Mouse (Mus musculus) CD8-positive naive resting alpha-beta T cell, adult 2 months (primary cell): Measurements from ENCODE around the gene Dntt.

Experiments
- DNase-seq, 2 experiments: peaks; one replicate each; pipeline ENCODE4 v3.0.0; 2022; ENCODE audit warnings: low read depth in 2 of 2, low spot score in 2 of 2

Dntt gene

GRCm38 (mm10) chr19:41053530-41053929 is 24.5 kb downstream of the Dntt start:
- peak; percentile 44 to 62 for DNase-seq

GRCm38 (mm10) chr19:41054702-41055101 is 25.6 kb downstream of the Dntt start:
- no peak for DNase-seq

GRCm38 (mm10) chr19:41071500-41071899 is 42.4 kb downstream of the Dntt start:
- peak; percentile 82 to 89 for DNase-seq

GRCm38 (mm10) chr19:41073746-41074455 is 44.8 kb downstream of the Dntt start:
- no peak for DNase-seq

GRCm38 (mm10) chr19:41076906-41077305 is 47.8 kb downstream of the Dntt start, which contains the start of gene Opalin:
Gene Opalin, minus strand, starts transcription at chr19:41077113.
- no peak for DNase-seq

- no peak for DNase-seq
These were observed 52.5 kb downstream of the Dntt start for GRCm38 (mm10) chr19:41081589-41081988.

- no peak for DNase-seq
These were observed 54.6 kb downstream of the Dntt start for GRCm38 (mm10) chr19:41083646-41084045.

- DNase-seq = no peak
These were observed 57.2 kb downstream of the Dntt start for GRCm38 (mm10) chr19:41086289-41086688.

- DNase-seq = peak; percentile 44 to 54
These were observed 57.6 kb downstream of the Dntt start for GRCm38 (mm10) chr19:41086700-41087099.

- DNase-seq = no peak
These were observed 58.8 kb downstream of the Dntt start for GRCm38 (mm10) chr19:41087901-41088300.

GRCm38 (mm10) chr19:41088491-41088890 is 59.4 kb downstream of the Dntt start:
- no peak for DNase-seq

- peak in 1 of 2 experiments; percentile 21 for DNase-seq
These were observed 60.8 kb downstream of the Dntt start for GRCm38 (mm10) chr19:41089833-41090232.

- no peak for DNase-seq
These were observed 62.8 kb downstream of the Dntt start for GRCm38 (mm10) chr19:41091901-41092300.

GRCm38 (mm10) chr19:41097038-41097437 is 68.0 kb downstream of the Dntt start:
- no peak for DNase-seq

- DNase-seq = no peak
These were observed 71.8 kb downstream of the Dntt start for GRCm38 (mm10) chr19:41100863-41101262.

- no peak for DNase-seq
These were observed 72.3 kb downstream of the Dntt start for GRCm38 (mm10) chr19:41101390-41101789.

GRCm38 (mm10) chr19:41104922-41105321 is 75.8 kb downstream of the Dntt start:
- no peak for DNase-seq

GRCm38 (mm10) chr19:41107530-41107929 is 78.5 kb downstream of the Dntt start:
- DNase-seq = no peak

GRCm38 (mm10) chr19:41108666-41109065 is 79.6 kb downstream of the Dntt start:
- no peak for DNase-seq
